Comparison of ENCODE assay signal across 29 mouse cellular contexts in genomic region chr9:21717015-21717414, GRCm38 (mm10).
"Had no signal": no experiment of that assay in that cellular context is flagged by ENCODE, and none has a peak within 500 bp of the region (broad histone marks: within the 10 kb centered on the region; RNA-seq: fewer than 3 reads in every experiment).

No protein-coding gene starts in this region.

- ATAC-seq: lung, postnatal 0 days; midbrain, embryonic 13.5 days; midbrain, embryonic 15.5 days; midbrain, embryonic 16.5 days had no signal

- H3K4me3 ChIP-seq: left cerebral cortex, adult 2 months; limb, embryonic 10.5 days; limb, embryonic 12.5 days; limb, embryonic 13.5 days; limb, embryonic 15.5 days; liver, embryonic 15.5 days; lung, embryonic 15.5 days; midbrain, embryonic 10.5 days; midbrain, embryonic 12.5 days; midbrain, embryonic 13.5 days; midbrain, embryonic 15.5 days; myocyte; neural tube, embryonic 12.5 days; neural tube, embryonic 13.5 days had no signal

- H3K4me2 ChIP-seq: limb, embryonic 12.5 days; limb, embryonic 13.5 days; limb, embryonic 15.5 days; liver, embryonic 11.5 days; liver, embryonic 15.5 days; lung, embryonic 14.5 days; lung, embryonic 15.5 days; midbrain, embryonic 11.5 days; midbrain, embryonic 12.5 days; midbrain, embryonic 13.5 days; midbrain, embryonic 15.5 days; neural tube, embryonic 12.5 days; neural tube, embryonic 13.5 days had no signal

- H3K36me3 ChIP-seq: limb, embryonic 15.5 days; liver, embryonic 15.5 days; lung, embryonic 15.5 days; midbrain, embryonic 15.5 days had no signal

- H3K9ac ChIP-seq: limb, embryonic 12.5 days; limb, embryonic 13.5 days; limb, embryonic 15.5 days; liver, embryonic 14.5 days; liver, embryonic 15.5 days; lung, embryonic 14.5 days; lung, embryonic 15.5 days; midbrain, embryonic 12.5 days; midbrain, embryonic 13.5 days; midbrain, embryonic 15.5 days; neural tube, embryonic 12.5 days; neural tube, embryonic 13.5 days had no signal

- H3K4me1 ChIP-seq: lung, embryonic 15.5 days; midbrain, embryonic 12.5 days; midbrain, embryonic 13.5 days; midbrain, embryonic 15.5 days; neural tube, embryonic 12.5 days; neural tube, embryonic 13.5 days had no signal

- H3K27me3 ChIP-seq: limb, embryonic 12.5 days; limb, embryonic 13.5 days; limb, embryonic 15.5 days; liver, embryonic 15.5 days; lung, embryonic 15.5 days; megakaryocyte, embryonic 14.5 days; midbrain, embryonic 12.5 days; midbrain, embryonic 13.5 days; midbrain, embryonic 15.5 days; neural tube, embryonic 12.5 days; neural tube, embryonic 13.5 days had no signal

- H3K9me3 ChIP-seq: limb, embryonic 10.5 days; limb, embryonic 13.5 days; limb, embryonic 15.5 days; liver, embryonic 15.5 days; lung, embryonic 15.5 days; midbrain, embryonic 12.5 days; midbrain, embryonic 13.5 days; midbrain, embryonic 15.5 days; neural tube, embryonic 12.5 days; neural tube, embryonic 13.5 days had no signal

- DNase-seq: left cerebral cortex, postnatal 4 days; lung, adult 18-20 months; lung, adult 2 months; lung, embryonic 14.5 days; lung, postnatal 10 days; lung, postnatal 14 days; lung, postnatal 36 days; lung, postnatal 4 days; midbrain, embryonic 14.5 days had no signal

- H3K27ac ChIP-seq: left cerebral cortex, adult 2 months; limb, embryonic 10.5 days; limb, embryonic 12.5 days; limb, embryonic 13.5 days; limb, embryonic 15.5 days; liver, embryonic 14.5 days; lung, embryonic 15.5 days; midbrain, embryonic 10.5 days; midbrain, embryonic 12.5 days; midbrain, embryonic 13.5 days; midbrain, embryonic 15.5 days; neural tube, embryonic 12.5 days; neural tube, embryonic 13.5 days had no signal
